Mouse (Mus musculus) MEL (cell line): Measurements from ENCODE around the gene Rcc1l. TPM values are rescaled to one million over a fixed set of nuclear protein-coding genes. Genes with fewer than 3 reads are reported as not detected.

ENCODE experiments used
- DNase-seq: peaks from one replicate; pipeline ENCODE4 v3.0.0; 2011; ENCODE audit warnings: low read depth, low spot score
- H3K27ac ChIP-seq: 2 replicates; pipeline ENCODE4 v1.5.1; 2012; ENCODE audit warnings: low read depth, mild to moderate bottlenecking, control low read depth, low read length, moderate library complexity; ENCODE audit not compliant: control insufficient read depth
- H3K27me3 ChIP-seq, 2 experiments: fragments of 150-350 bp in 1 of 2; sonication (generic) in 1 of 2; 2 replicates each; pipeline ENCODE4 v1.6.1; 2012; ENCODE audit warnings: low read length in 2 of 2, mild to moderate bottlenecking in 2 of 2, improper control_type of control experiment in 1 of 2, moderate library complexity in 1 of 2; ENCODE audit not compliant: insufficient read depth in 2 of 2, control insufficient read depth in 1 of 2
- H3K36me3 ChIP-seq, 2 experiments: 2 replicates each; pipeline ENCODE4 v1.6.1; 2012 to 2014; ENCODE audit warnings: low read length in 2 of 2, improper control_type of control experiment in 1 of 2, inconsistent platforms in 1 of 2, mild to moderate bottlenecking in 1 of 2; ENCODE audit not compliant: insufficient read depth in 2 of 2, control insufficient read depth in 1 of 2
- H3K4me1 ChIP-seq, 2 experiments: fragments of 150-350 bp in 1 of 2; sonication (generic) in 1 of 2; 2 replicates each; pipeline ENCODE4 v1.6.1; 2012; ENCODE audit warnings: low read length in 2 of 2, improper control_type of control experiment in 1 of 2, mild to moderate bottlenecking in 1 of 2; ENCODE audit not compliant: insufficient read depth in 2 of 2, control insufficient read depth in 1 of 2
- H3K4me3 ChIP-seq, 2 experiments: fragments of 150-350 bp in 1 of 2; sonication (generic) in 1 of 2; 2 replicates each; pipeline ENCODE4 v1.5.1; 2012; ENCODE audit warnings: low read depth in 2 of 2, low read length in 2 of 2, mild to moderate bottlenecking in 2 of 2, moderate library complexity in 2 of 2, control low read depth in 1 of 2, improper control_type of control experiment in 1 of 2; ENCODE audit not compliant: control insufficient read depth in 1 of 2, insufficient read depth in 1 of 2
- H3K79me2 ChIP-seq: 2 replicates; pipeline ENCODE4 v1.6.1; 2012; ENCODE audit warnings: mild to moderate bottlenecking, low read length, moderate library complexity; ENCODE audit not compliant: control insufficient read depth, poor library complexity, insufficient read depth
- H3K9ac ChIP-seq: 2 replicates; pipeline ENCODE4 v1.6.1; 2012; ENCODE audit warnings: low read depth, mild to moderate bottlenecking, control low read depth, low read length, moderate library complexity; ENCODE audit not compliant: control insufficient read depth, poor library complexity, severe bottlenecking
- H3K9me3 ChIP-seq: fragments of 150-350 bp; sonication (generic); replicated peaks from 2 replicates; pipeline ENCODE4 v1.6.1; 2012; ENCODE audit warnings: mild to moderate bottlenecking, low read length, improper control_type of control experiment, moderate library complexity; ENCODE audit not compliant: insufficient read depth
- BHLHE40 ChIP-seq: IDR thresholded peaks from 2 replicates; pipeline ENCODE4 v1.6.1; 2012; ENCODE audit warnings: low read depth, mild to moderate bottlenecking, inconsistent platforms, low read length, improper control_type of control experiment, borderline replicate concordance
- CHD2 ChIP-seq: IDR thresholded peaks from 2 replicates; pipeline ENCODE4 v1.6.1; 2011; ENCODE audit warnings: low read length, improper control_type of control experiment
- CTCF ChIP-seq, 3 experiments: IDR thresholded peaks in 2 of 3; conservative IDR thresholded peaks in 1 of 3; 2 replicates each; pipeline ENCODE4 v1.5.1; 2011 to 2012; ENCODE audit warnings: low read length in 3 of 3, low read depth in 2 of 3, mild to moderate bottlenecking in 2 of 3, improper control_type of control experiment in 1 of 3, inconsistent platforms in 1 of 3, mixed read lengths in 1 of 3, moderate library complexity in 1 of 3; ENCODE audit not compliant: control insufficient read depth in 1 of 3, insufficient read depth in 1 of 3, poor library complexity in 1 of 3, severe bottlenecking in 1 of 3
- EP300 ChIP-seq, 2 experiments: IDR thresholded peaks; 2 replicates each; pipeline ENCODE4 v1.6.1; 2011; ENCODE audit warnings: improper control_type of control experiment in 2 of 2, low read length in 2 of 2, low read depth in 1 of 2, mild to moderate bottlenecking in 1 of 2
- ETS1 ChIP-seq: IDR thresholded peaks from 2 replicates; pipeline ENCODE4 v1.6.1; 2012; ENCODE audit warnings: low read depth, mild to moderate bottlenecking, inconsistent platforms, low read length, improper control_type of control experiment, moderate library complexity
- GATA1 ChIP-seq: IDR thresholded peaks from 2 replicates; pipeline ENCODE4 v1.6.1; 2011; ENCODE audit warnings: low read depth, low read length, improper control_type of control experiment
- HCFC1 ChIP-seq: IDR thresholded peaks from 2 replicates; pipeline ENCODE4 v1.6.1; 2012; ENCODE audit warnings: low read depth, mild to moderate bottlenecking, inconsistent platforms, low read length, improper control_type of control experiment, moderate library complexity
- MEF2A ChIP-seq: IDR thresholded peaks from 2 replicates; pipeline ENCODE4 v1.6.1; 2014; ENCODE audit warnings: low read depth, mild to moderate bottlenecking, inconsistent platforms, low read length, improper control_type of control experiment; ENCODE audit not compliant: poor library complexity, insufficient replicate concordance, severe bottlenecking; ENCODE audit errors: extremely low read depth
- MYC ChIP-seq: IDR thresholded peaks from 2 replicates; pipeline ENCODE4 v1.6.1; 2011; ENCODE audit warnings: low read depth, mild to moderate bottlenecking, low read length, improper control_type of control experiment, moderate library complexity
- NELFE ChIP-seq: IDR thresholded peaks from 2 replicates; pipeline ENCODE4 v1.6.1; 2011; ENCODE audit warnings: low read depth, low read length, improper control_type of control experiment
- NRF1 ChIP-seq: IDR thresholded peaks from 2 replicates; pipeline ENCODE4 v1.6.1; 2014; ENCODE audit warnings: low read depth, mild to moderate bottlenecking, inconsistent platforms, low read length, improper control_type of control experiment, moderate library complexity; ENCODE audit not compliant: poor library complexity, insufficient read depth, severe bottlenecking
- POLR2AphosphoS5 ChIP-seq: IDR thresholded peaks from 2 replicates; pipeline ENCODE4 v1.6.1; 2012; ENCODE audit warnings: low read depth, borderline replicate concordance, mild to moderate bottlenecking, inconsistent platforms, low read length, moderate library complexity, mixed read lengths
- SIN3A ChIP-seq: IDR thresholded peaks from 2 replicates; pipeline ENCODE4 v1.6.1; 2012; ENCODE audit warnings: low read length, improper control_type of control experiment, inconsistent platforms
- SMC3 ChIP-seq: IDR thresholded peaks from 2 replicates; pipeline ENCODE4 v1.6.1; 2011; ENCODE audit warnings: low read depth, low read length, improper control_type of control experiment
- TAL1 ChIP-seq: IDR thresholded peaks from 2 replicates; pipeline ENCODE4 v1.6.1; 2012; ENCODE audit warnings: mild to moderate bottlenecking, inconsistent platforms, low read length, moderate library complexity, mixed read lengths
- USF2 ChIP-seq, 2 experiments: IDR thresholded peaks; 2 replicates each; pipeline ENCODE4 v1.6.1; 2011 to 2012; ENCODE audit warnings: improper control_type of control experiment in 2 of 2, low read length in 2 of 2, borderline replicate concordance in 1 of 2, inconsistent platforms in 1 of 2, low read depth in 1 of 2, mild to moderate bottlenecking in 1 of 2; ENCODE audit not compliant: insufficient read depth in 1 of 2
- ZNF384 ChIP-seq: IDR thresholded peaks from 2 replicates; pipeline ENCODE4 v1.6.1; 2012; ENCODE audit warnings: low read depth, mild to moderate bottlenecking, inconsistent platforms, low read length, improper control_type of control experiment
- polyA plus RNA-seq, 2 experiments: library from polyadenylated mRNA; stranded (reverse) in 1 of 2; unstranded in 1 of 2; fragments of >175 nt in 1 of 2; fragments of >200 nt in 1 of 2; gene quantifications; 2 replicates each; pipeline versions ENCODE4 v1.2.1 to v1.2.4; 2012; ENCODE audit warnings: low replicate concordance in 2 of 2, low read depth in 1 of 2; ENCODE audit not compliant: insufficient read length in 2 of 2, insufficient read depth in 1 of 2, missing spikeins in 1 of 2
- total RNA-seq: library from RNA; depleted of rRNA; stranded (reverse); fragments of 300-350 nt; gene quantifications from 2 replicates; pipeline ENCODE4 v1.2.3, GENCODE M21; 2012

Gene Rcc1l
- total and polyA plus RNA-seq, 3 experiments, result 51.7 to 59.1 TPM; not detected in 1

DNA sequence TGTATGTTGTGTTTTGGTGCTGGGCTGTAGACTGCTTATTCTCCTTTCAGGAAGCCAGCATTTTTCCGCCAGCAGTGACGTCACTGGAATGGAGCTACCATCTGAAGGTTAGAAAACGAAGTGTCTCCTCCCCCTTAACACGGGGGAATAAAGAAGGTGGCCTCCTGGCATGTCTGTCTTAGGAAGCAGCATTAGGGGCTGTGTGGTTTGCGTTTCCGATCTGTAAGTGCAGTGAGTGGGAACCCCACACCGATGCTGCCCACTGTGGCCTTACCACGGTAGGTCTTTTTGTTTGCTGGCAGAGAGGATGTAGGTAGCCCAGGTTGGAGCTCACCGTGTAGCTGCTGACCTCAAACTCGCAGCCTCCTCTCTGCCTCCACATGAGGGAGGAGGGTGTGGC, 30.1 kb upstream of the Rcc1l start:
- TF ChIP-seq ZNF384 (no peak), USF2 (IDR thresholded peaks at IDR 0.05; ENCODE audit: borderline replicate concordance in 1 of 2, insufficient read depth in 1 of 2, low read depth in 1 of 2, low read length in 2 of 2) (no peak), NRF1 (no peak), SMC3 (no peak), BHLHE40 (no peak), TAL1 (no peak), CHD2 (no peak)
- no peak overlapping the region for H3K27ac ChIP-seq
- no peak overlapping the region for H3K4me3 ChIP-seq
- H3K36me3 ChIP-seq, result no peaks in the 10 kb centered on the region
- H3K4me1 ChIP-seq, result no peaks in the 10 kb centered on the region
- H3K9me3 ChIP-seq, result no peaks in the 10 kb centered on the region
- no peaks in the 10 kb centered on the region for H3K79me2 ChIP-seq
- DNase-seq, result no peak
- no peak overlapping the region for H3K9ac ChIP-seq
- no peaks in the 10 kb centered on the region for H3K27me3 ChIP-seq

DNA sequence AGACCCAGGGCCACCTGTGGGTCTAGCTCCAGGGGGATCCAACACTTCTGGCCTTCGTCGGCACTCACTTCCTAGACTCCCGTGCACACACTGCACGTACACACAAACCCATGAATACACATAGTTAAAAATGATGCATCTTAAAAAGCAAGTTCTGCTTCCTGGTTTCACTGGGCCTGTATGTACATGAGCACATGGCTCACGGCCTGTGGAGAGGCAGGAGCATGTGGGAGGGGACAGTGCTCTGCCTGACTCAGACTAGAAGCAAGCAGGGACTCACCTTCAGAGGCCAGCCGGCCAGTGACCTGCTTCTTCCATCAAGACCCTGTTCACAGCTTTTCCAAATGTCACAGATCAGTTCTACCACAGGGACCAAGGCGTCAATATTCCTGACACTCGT, 17.1 kb upstream of the Rcc1l start:
- H3K4me3 ChIP-seq, result no peak overlapping the region
- no peak overlapping the region for H3K9ac ChIP-seq
- H3K9me3 ChIP-seq, result no peaks in the 10 kb centered on the region
- H3K36me3 ChIP-seq, result no peaks in the 10 kb centered on the region
- no peaks in the 10 kb centered on the region for H3K27me3 ChIP-seq
- H3K27ac ChIP-seq, result no peak overlapping the region
- no peaks in the 10 kb centered on the region for H3K79me2 ChIP-seq
- DNase-seq, result no peak
- no peak for TF ChIP-seq GATA1
- no peak for TF ChIP-seq MEF2A
- no peak for TF ChIP-seq SMC3
- no peaks in the 10 kb centered on the region for H3K4me1 ChIP-seq

DNA sequence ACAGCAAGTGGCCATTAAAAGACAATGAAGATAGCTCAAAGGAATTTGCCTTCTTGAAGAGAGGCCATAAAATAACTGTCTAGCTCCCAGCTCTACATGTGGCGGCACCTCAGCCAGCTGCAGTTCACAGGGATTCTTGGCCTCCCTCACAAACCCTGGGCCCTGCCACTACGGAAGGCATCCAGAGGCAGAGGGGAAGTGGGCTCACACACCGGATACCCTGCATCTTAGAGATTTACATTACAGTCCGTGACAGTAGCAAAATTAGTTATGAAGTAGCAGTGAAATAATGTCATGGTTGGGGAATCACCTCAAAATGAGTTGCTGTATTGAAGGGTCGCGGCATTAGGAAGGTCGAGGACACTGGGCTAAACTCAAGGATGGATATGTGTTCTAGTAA, 12.0 kb upstream of the Rcc1l start:
- Histone ChIP-seq H3K27me3 (no peaks in the 10 kb centered on the region), H3K9ac (no peak overlapping the region), H3K79me2 (peaks cover 6% of the 10 kb centered on the region), H3K9me3 (no peaks in the 10 kb centered on the region), H3K36me3 (peaks cover 0 to 2% of the 10 kb centered on the region in 2 experiments; a peak in 2 of 4 replicates), H3K4me3 (no peak overlapping the region), H3K27ac (no peak overlapping the region), H3K4me1 (peaks cover 0 to under 1% of the 10 kb centered on the region in 2 experiments; a peak in 1 of 4 replicates)
- DNase-seq, result no peak
- TF ChIP-seq POLR2AphosphoS5 (no peak), EP300 (IDR thresholded peaks at IDR 0.05; ENCODE audit: low read depth in 1 of 2, low read length in 2 of 2) (no peak), MYC (no peak), ETS1 (no peak), SIN3A (no peak), CHD2 (no peak), NELFE (no peak), CTCF (IDR thresholded peaks at IDR 0.05 in 2 of 3, conservative IDR thresholded peaks at IDR 0.05 in 1 of 3; ENCODE audit: control insufficient read depth in 1 of 3, insufficient read depth in 1 of 3, low read depth in 2 of 3, low read length in 3 of 3, poor library complexity in 1 of 3, severe bottlenecking in 1 of 3) (no peak), HCFC1 (no peak)
